Mouse (Mus musculus) bone marrow macrophage, adult 2 months (primary cell): ENCODE data around the gene Tdrd7. TPM values are rescaled to one million over a fixed set of nuclear protein-coding genes. Genes with fewer than 3 reads are reported as not detected.

ENCODE experiments used
- H3K27ac ChIP-seq: 2 replicates; pipeline ENCODE4 v1.5.1; 2012; ENCODE audit warnings: low read depth, low read length; ENCODE audit not compliant: insufficient read depth
- H3K4me1 ChIP-seq: 2 replicates; pipeline ENCODE4 v1.6.1; 2012; ENCODE audit warnings: low read length; ENCODE audit not compliant: control insufficient read depth, insufficient read depth
- H3K4me3 ChIP-seq: 2 replicates; pipeline ENCODE4 v1.5.1; 2012; ENCODE audit warnings: mild to moderate bottlenecking, low read length, moderate library complexity; ENCODE audit not compliant: insufficient read depth
- CTCF ChIP-seq: IDR thresholded peaks from 2 replicates; pipeline ENCODE4 v1.5.1; 2012; ENCODE audit warnings: low read depth, mild to moderate bottlenecking, low read length, moderate library complexity
- POLR2A ChIP-seq: IDR thresholded peaks from 2 replicates; pipeline ENCODE4 v1.6.1; 2012; ENCODE audit warnings: mild to moderate bottlenecking, low read depth, low read length, borderline replicate concordance
- polyA plus RNA-seq: library from polyadenylated mRNA; stranded (reverse); fragments of >200 nt; gene quantifications from 2 replicates; pipeline ENCODE4 v1.2.4, GENCODE M21; 2012; ENCODE audit not compliant: missing spikeins, insufficient read depth, insufficient read length

Gene Tdrd7
- polyA plus RNA-seq, 1 experiment = 44.1 TPM

DNA sequence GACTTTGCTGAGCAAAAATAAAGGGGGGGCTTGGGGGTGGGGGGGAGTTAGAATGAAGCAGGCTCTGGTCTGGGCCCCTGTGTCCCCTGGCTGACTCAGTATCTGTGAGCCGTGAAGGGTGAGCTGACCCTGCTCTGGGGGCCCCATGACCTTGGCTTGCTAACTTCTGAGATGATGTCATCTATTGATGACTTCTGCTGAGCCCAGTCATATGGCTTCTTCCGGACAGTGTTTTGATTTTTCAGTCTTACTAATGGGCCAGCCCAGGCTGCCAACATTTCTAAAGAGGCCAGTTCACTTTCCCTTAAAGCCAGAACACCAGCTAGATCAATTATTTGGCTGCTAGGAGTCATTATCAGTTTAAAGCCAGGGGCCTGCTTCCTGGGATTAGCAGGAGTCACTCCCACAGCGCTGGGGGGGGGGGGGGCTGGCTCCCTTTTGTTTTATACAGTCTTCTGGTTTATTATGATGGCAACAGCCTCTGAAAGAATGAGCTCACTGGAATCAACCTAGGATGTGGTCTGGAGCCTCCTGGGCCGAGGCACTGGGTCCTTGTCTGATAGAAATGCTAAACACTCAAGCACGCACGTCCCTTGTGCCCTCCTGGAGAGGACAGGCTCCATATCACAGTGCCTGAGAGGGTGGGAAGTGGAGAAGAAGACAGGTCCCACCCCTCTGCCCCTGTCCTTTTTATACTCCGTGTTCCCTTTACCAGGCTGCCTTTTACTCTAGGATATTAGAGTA, 76.8 kb downstream of the Tdrd7 start:
- H3K4me1 ChIP-seq = peaks cover 31% of the 10 kb centered on the region
- no peak overlapping the region for H3K4me3 ChIP-seq
- peak overlapping the region; percentile 73 for H3K27ac ChIP-seq
- TF ChIP-seq CTCF = no peak

DNA sequence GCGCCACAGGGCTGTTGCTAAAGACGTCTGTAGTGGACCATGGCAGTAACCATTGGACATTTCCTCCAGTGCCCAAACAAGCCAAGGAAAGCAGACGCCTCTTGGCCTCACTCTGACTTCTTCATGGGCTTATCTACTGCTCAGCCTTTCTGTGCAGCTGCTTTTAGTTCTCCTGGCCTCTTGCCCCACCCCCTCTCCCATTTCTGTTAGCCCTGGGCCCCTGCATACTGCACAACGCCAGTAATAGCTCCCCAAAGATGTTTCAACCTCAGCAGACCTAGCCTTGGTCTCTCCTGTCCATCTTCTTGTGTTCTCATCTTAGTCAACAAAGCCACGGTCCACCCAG, 77.3 kb downstream of the Tdrd7 start:
- Histone ChIP-seq H3K4me3 (no peak overlapping the region), H3K27ac (peak overlapping the region; percentile 73), H3K4me1 (peaks cover 32% of the 10 kb centered on the region)
- TF ChIP-seq POLR2A = no peak
- no peak for TF ChIP-seq CTCF

DNA sequence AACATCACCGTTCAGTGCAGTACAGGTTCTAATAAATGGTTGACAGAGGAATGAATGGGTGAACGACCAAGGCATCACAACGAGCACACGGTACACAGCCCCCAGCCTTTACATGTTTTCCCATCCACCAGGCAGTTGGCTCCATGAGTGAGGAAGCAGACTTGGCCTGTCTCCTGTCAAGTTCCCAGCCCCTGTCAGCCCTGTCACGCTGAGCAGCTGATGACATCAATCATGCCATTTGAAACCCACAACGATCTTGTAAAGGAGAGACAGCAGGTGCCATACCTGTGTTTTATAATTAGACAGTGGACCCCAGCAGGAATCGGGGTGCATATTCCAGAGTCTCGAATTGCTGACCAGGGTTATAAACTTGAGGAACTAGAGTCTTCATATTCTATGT, 78.2 kb downstream of the Tdrd7 start:
- Histone ChIP-seq H3K27ac (no peak overlapping the region), H3K4me1 (peaks cover 36% of the 10 kb centered on the region), H3K4me3 (no peak overlapping the region)
- no peak for TF ChIP-seq POLR2A
- no peak for TF ChIP-seq CTCF

DNA sequence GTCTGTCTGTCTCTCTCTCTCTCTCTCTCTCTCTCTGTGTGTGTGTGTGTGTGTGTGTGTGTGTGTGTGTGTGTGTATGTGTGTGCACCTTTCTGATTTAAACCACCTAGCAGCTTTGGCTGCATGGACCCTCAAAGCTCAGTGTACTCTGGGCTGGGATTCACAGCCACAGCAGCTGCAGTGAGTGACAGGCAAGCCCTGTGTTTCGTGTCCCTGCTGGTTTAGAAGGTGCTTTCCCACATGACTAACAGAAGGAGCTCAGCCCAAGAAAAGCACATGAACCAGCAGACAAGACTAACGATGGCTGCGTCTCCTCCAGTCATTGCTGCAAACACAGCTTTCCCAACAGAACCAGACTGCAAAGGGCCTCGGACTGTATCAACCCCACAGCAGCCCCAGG, 82.8 kb downstream of the Tdrd7 start:
- Histone ChIP-seq H3K27ac (no peak overlapping the region), H3K4me1 (peaks cover 12% of the 10 kb centered on the region), H3K4me3 (no peak overlapping the region)
- no peak for TF ChIP-seq POLR2A
- no peak for TF ChIP-seq CTCF

DNA sequence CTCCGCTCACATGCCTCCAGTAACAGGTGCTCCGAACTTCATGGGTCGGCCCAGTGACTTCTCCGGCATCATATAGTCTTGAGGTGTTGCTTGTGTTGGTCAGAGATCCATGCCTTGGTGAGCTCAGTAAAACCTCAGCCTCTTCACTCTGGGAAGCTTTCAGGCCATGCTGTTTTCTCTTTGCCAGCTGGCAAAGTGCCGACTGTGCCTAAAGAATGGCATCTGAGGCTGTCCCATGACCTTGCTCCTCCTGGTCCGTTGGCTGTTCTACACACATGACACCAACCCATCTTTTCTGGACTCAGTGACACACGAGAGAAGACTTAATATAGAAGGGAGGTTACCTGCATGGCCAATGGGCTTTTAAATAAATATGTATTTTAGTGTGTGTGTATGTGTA, 83.3 kb downstream of the Tdrd7 start:
- H3K27ac ChIP-seq = no peak overlapping the region
- no peak overlapping the region for H3K4me3 ChIP-seq
- peaks cover 9% of the 10 kb centered on the region for H3K4me1 ChIP-seq
- TF ChIP-seq CTCF = no peak
- TF ChIP-seq POLR2A = no peak

DNA sequence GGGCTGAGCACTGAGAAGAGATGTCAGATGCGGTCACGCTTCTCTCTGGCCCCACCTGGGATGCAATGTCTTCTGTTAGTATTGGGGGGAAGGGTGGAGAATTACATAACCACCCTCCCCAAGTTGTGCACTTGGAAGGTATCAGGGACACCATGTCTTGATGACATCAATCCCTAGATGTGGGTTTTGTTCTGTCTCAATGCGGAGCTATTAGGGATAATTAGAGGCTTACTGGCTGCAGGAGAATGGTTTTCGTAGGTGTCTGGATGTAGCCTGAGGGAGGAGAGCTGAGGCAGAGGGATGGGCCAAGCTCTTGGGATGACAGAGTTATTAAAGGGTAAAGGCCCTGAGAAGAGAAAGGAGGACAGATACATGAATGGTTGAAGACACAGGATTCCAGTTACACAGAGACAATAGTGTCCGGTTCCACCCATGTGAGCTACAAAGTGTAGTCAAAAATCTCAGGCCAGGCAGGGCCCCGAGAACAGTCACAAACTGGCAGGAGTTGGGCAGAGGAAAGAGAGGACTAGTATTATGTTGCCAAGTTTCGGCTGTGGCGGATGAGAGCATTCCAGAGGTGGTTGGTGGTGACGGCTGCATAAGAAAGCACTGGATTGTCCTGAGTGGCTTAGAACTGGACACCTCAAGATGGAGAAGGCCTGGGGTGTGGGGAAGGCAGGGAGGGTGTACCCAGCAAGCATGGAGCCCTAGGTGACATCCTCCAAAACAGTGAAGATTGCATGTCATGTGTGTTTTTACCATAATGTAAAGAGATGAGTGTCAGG, 88.4 kb downstream of the Tdrd7 start:
- H3K27ac ChIP-seq = no peak overlapping the region
- H3K4me3 ChIP-seq = no peak overlapping the region
- no peaks in the 10 kb centered on the region; the same call in 1 of the 2 replicates for H3K4me1 ChIP-seq
- no peak for TF ChIP-seq CTCF
- TF ChIP-seq POLR2A = no peak

DNA sequence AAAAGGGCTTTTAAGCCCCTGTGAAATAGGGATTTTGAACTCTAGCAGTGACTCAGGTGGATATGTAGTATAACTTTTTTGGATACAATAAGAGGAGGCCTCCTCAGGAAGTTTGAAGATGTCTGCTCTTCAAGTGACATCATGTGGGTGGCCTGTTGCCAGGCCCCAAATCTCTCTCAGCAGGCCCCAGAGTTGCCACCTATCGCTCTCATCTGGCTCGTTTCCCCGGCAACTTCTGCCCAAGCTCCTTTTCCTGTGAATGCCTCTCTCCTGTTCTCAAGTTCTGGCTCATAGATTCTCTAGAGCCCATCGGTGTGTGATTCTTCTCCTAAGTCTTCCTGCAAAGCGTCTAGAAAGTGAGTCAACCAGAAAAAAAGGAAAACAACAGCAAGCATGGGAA, 91.0 kb downstream of the Tdrd7 start:
- Histone ChIP-seq H3K4me1 (peaks cover 9% of the 10 kb centered on the region), H3K4me3 (no peak overlapping the region), H3K27ac (no peak overlapping the region)
- TF ChIP-seq CTCF (no peak), POLR2A (no peak)

DNA sequence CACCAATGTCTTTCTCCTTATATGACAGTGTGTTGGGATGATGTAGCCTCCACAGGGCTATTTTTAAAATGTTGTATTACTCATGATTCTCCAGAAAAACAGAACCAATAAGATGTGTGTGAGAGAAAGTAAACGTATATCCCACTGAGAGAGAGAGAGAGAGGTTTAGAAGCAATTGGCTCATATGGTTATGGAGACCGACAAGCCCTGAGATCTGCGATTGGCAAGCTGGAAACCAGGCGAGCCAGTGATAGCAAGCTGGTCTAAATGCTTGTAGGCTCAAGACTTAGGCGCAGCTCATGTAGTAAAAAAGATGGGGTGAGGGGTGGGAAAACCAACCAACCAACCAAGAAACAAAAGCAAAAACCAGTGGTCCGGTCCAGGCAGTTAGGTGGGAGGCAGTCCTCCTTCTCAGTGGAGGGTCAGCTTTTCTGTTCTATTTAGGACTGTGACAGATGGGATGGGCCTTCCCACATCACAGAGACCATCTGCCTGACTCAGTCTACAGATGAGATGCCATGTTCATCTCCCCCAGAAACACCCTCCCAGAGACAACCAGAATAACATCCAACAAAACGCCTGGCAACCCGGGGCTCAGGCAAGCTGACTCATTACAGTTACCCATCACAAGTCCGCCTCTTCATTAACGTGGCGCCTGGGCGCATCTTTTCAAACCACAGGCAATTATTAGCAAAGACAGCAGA, 96.3 kb downstream of the Tdrd7 start:
- peaks cover 20% of the 10 kb centered on the region for H3K4me1 ChIP-seq
- H3K4me3 ChIP-seq = no peak overlapping the region
- no peak overlapping the region for H3K27ac ChIP-seq
- TF ChIP-seq CTCF = no peak
- TF ChIP-seq POLR2A = no peak

DNA sequence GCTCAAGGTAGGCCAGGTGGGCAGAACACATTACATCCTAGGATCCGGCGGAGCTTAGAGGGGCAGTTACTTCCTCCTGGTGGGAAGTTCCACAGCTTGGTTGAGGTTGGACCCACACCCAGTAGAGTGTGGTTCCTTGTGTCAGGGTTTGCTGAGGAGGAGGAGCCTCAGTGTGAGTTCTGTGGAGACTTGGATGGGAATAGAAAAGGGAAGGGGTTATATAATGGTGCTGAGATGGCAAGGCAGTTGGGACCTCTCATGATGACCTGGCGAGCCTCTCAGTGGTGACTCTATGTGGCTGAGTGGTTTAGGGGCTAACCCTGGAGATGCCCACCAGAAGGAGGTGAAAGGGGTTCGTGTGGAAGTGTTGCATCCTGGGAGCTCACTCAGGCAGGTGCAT, 98.7 kb downstream of the Tdrd7 start:
- TF ChIP-seq POLR2A (no peak), CTCF (no peak)
- H3K4me1 ChIP-seq = peaks cover 22% of the 10 kb centered on the region
- no peak overlapping the region for H3K27ac ChIP-seq
- H3K4me3 ChIP-seq = no peak overlapping the region

DNA sequence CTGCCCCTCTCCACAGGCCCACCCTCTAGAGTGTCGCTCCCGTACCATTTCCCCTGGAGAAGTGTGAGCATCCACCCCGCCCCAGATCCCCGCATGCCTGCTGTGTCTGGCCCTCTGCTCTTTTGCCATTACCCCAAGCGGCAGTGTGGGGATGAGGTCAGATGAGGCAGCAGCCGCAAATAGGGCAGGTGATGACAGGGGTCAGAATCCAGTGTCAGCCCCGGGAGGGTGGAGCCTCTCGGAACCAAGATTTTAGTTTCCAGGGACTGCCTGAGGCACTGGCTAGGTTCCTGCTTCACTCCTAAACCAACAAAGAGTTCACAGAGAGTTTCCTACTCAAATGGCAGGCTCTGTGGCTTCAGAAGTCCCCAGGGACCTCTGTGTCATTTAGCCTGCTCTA, 99.1 kb downstream of the Tdrd7 start:
- H3K4me1 ChIP-seq = peaks cover 21% of the 10 kb centered on the region
- no peak overlapping the region for H3K27ac ChIP-seq
- TF ChIP-seq CTCF (no peak), POLR2A (no peak)
- no peak overlapping the region for H3K4me3 ChIP-seq

DNA sequence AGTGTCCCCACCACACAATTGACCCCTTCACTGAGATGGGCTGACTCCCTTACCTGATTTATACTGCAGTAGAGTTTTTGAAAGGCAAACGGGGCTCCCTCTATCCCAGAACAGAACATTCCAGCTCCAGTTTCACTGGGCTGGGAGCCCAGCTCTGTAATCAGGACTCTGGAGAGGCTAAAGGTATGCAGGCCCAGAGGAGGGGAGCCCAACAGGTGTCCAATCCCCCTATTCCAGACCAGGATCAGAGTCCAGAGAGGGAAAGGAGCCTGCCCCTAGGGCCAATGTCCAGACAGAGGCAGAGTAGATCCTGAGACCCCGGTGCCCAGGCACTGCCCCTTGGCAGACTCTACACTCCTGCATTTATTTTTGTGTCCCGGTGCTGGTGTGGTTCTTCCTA, 99.8 kb downstream of the Tdrd7 start:
- Histone ChIP-seq H3K4me1 (peaks cover 16% of the 10 kb centered on the region), H3K4me3 (no peak overlapping the region), H3K27ac (no peak overlapping the region)
- no peak for TF ChIP-seq CTCF
- TF ChIP-seq POLR2A = no peak
